Mouse (Mus musculus) heart, postnatal 0 days (tissue): ENCODE measurements at regions not wholly inside any gene's neighbourhood (a gene's known extent, or its start where the extent isn't known, plus 50 kb on each side); places are given as distances from the start of the nearest gene placed in this dataset.

Experiments
- CTCF ChIP-seq: IDR thresholded peaks from 2 replicates; pipeline ENCODE4 v1.5.1; 2016; ENCODE audit warnings: antibody characterized with exemption, control low read depth, low read depth
- EP300 ChIP-seq: IDR thresholded peaks from 2 replicates; pipeline ENCODE4 v1.6.1; 2016; ENCODE audit warnings: antibody characterized with exemption, low read depth

DNA sequence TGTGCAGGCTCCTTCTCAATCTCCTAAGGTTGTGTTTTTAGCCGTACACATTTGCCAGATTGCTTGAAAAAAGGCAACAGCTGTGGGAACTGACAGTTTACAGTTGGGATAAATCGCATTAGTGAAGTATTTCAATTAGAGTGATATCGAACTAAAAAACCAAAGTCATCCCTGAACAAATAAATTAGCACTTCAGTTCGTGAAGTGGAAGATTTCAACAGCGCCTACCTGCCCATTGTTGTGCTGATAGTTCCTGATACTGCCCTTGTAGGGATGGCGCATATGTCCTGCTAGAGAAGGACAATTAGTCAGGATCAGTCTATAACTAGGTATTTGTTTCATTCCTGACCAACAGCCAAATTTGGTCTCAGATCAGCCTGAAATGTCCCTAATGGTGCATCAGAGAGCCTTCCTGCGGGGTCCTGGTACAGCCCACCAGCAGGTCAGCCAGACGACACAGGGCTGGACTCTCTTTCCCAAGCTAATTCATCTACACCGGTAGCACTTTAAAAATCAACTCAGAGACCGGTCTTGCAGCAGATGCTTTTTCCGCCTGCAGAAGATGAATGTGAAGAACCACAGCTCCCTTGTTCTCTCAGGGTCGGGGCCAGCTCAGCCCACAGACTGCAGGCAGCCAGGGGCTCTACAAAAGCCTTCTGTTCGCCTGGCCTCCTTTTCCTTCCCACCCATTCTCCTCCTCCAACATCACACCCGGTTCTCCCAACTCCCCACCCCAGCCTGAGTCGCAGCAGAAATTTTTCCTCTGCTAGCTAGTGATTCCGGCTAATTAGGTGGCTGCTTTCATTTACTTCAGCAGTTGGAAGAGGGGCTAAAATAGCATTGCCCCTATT, 146.1 kb downstream of the Psat1 start:
- TF ChIP-seq CTCF (no peak), EP300 (no peak)
